Mouse (Mus musculus) G1E (cell line): ENCODE results near the gene Spag17.

Source experiments
- CTCF ChIP-seq: IDR thresholded peaks from 2 replicates; pipeline ENCODE4 v1.5.1; 2012; ENCODE audit warnings: low read depth, low read length, inconsistent platforms, mixed read lengths
- GATA1 ChIP-seq: IDR thresholded peaks from 2 replicates; pipeline ENCODE4 v1.6.1; 2012; ENCODE audit warnings: borderline replicate concordance, low read length, inconsistent platforms, mixed read lengths
- GATA2 ChIP-seq: IDR thresholded peaks from 2 replicates; pipeline ENCODE4 v1.6.1; 2012; ENCODE audit warnings: low read depth, low read length, inconsistent platforms, borderline replicate concordance
- POLR2AphosphoS5 ChIP-seq: IDR thresholded peaks from 2 replicates; pipeline ENCODE4 v1.6.1; 2012; ENCODE audit warnings: low read depth, low read length, inconsistent platforms; ENCODE audit not compliant: insufficient replicate concordance
- TAL1 ChIP-seq: conservative IDR thresholded peaks from 2 replicates; pipeline ENCODE4 v1.6.1; 2012; ENCODE audit warnings: low read depth, low read length, inconsistent platforms, mixed read lengths

GRCm38 (mm10) chr3:100180471-100180870, 295.3 kb downstream of the Spag17 start:
- TF ChIP-seq CTCF (no peak), POLR2AphosphoS5 (no peak), GATA1 (no peak), TAL1 (no peak), GATA2 (no peak)
